Mouse (Mus musculus) colon, adult 2 months (tissue): ENCODE measurements around the gene Ccnh. TPM values are rescaled to one million over a fixed set of nuclear protein-coding genes. Genes with fewer than 3 reads are reported as not detected.

Experiments used
- polyA plus RNA-seq: library from polyadenylated mRNA; depleted of rRNA; stranded (reverse); fragments of >200 nt; gene quantifications from 2 replicates; pipeline ENCODE4 v1.2.3, GENCODE M21; 2012; rRNA removed

Gene Ccnh
- polyA plus RNA-seq, result 14.0 and 16.6 TPM in 2 replicates

GRCm38 (mm10) chr13:85188903-85189643, at the start of gene Ccnh:
Gene Ccnh, plus strand, starts transcription at chr13:85189408.

Other genes starting within 250 kb of the Ccnh start
- 3.9 and 5.6 TPM in 2 replicates for gene Rasa1, start 99.7 kb downstream of the Ccnh start, polyA plus RNA-seq